Mouse (Mus musculus): ENCODE data around the gene Krt12. TPM values are rescaled to one million over a fixed set of nuclear protein-coding genes. Genes with fewer than 3 reads are reported as not detected.

Gene Krt12
- polyA plus RNA-seq (2016; fragmentation: Nextera tagmentation; extraction: Ambion mirVana), result not detected in 2 replicates

GRCm38 (mm10) chr11:99422159-99422558 is at the start of gene Krt12:
Gene Krt12, minus strand, starts transcription at chr11:99422259.
- ATAC-seq (ENCODE audit: insufficient number of reproducible peaks, low FRiP score), result no peak
- no peak within 1 kb of the TSS for H3K27ac ChIP-seq (ENCODE audit: poor library complexity, severe bottlenecking)
- WGBS, result 68% methylated on average over 10 of the region's 10 CpGs
- no peaks in the 10 kb centered on the region for H3K9me3 ChIP-seq (replicated peaks)
- no peaks in the 10 kb centered on the region for H3K36me3 ChIP-seq
- no peak within 1 kb of the TSS for H3K4me2 ChIP-seq
- no peak within 1 kb of the TSS for H3K4me3 ChIP-seq
- H3K9ac ChIP-seq, result no peak within 1 kb of the TSS
- no peaks in the 10 kb centered on the region for H3K4me1 ChIP-seq (replicated peaks)
- peaks cover 8% of the 10 kb centered on the region; the same call in 1 of the 2 replicates for H3K27me3 ChIP-seq (replicated peaks)

GRCm38 (mm10) chr11:99469228-99469627 is 47.2 kb upstream of the Krt12 start:
- Histone ChIP-seq H3K27ac (ENCODE audit: poor library complexity, severe bottlenecking) (no peak overlapping the region), H3K27me3 (replicated peaks) (no peaks in the 10 kb centered on the region), H3K36me3 (no peaks in the 10 kb centered on the region), H3K4me2 (no peak overlapping the region), H3K4me1 (replicated peaks) (no peaks in the 10 kb centered on the region), H3K9me3 (replicated peaks) (no peaks in the 10 kb centered on the region), H3K4me3 (no peak overlapping the region), H3K9ac (no peak overlapping the region)
- 75% methylated on average over 4 of the region's 4 CpGs for WGBS
- ATAC-seq (ENCODE audit: insufficient number of reproducible peaks, low FRiP score), result no peak

GRCm38 (mm10) chr11:99468566-99468965 is 46.5 kb upstream of the Krt12 start:
- H3K9ac ChIP-seq, result no peak overlapping the region
- ATAC-seq (ENCODE audit: insufficient number of reproducible peaks, low FRiP score), result no peak
- no peak overlapping the region for H3K27ac ChIP-seq (ENCODE audit: poor library complexity, severe bottlenecking)
- H3K4me3 ChIP-seq, result no peak overlapping the region
- H3K27me3 ChIP-seq (replicated peaks), result no peaks in the 10 kb centered on the region
- H3K9me3 ChIP-seq (replicated peaks), result no peaks in the 10 kb centered on the region
- WGBS, result 84% methylated on average over 11 of the region's 11 CpGs
- H3K36me3 ChIP-seq, result no peaks in the 10 kb centered on the region
- H3K4me1 ChIP-seq (replicated peaks), result no peaks in the 10 kb centered on the region
- H3K4me2 ChIP-seq, result no peak overlapping the region

DNA sequence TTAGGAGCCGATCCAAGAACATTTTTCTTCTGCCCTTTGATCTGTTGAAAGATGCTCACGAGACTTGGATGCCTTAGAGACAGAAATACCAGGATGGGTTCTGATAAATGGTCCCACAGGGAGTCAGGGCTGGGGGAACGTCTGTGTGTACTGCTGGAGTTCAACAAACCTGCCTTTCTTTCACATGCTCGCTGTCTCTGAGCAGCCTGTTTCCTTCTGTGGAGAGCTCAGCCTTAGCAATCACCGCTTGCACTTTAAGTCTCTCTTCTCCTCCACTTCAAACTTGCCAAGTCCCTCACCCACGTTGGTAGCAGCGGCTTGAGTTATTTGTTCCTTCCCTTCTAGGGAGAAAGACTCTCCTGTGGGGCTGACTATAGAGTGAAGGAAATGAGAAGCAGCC is 44.3 kb upstream of the Krt12 start:
- H3K27me3 ChIP-seq (replicated peaks), result peaks cover 6% of the 10 kb centered on the region
- no peaks in the 10 kb centered on the region for H3K36me3 ChIP-seq
- H3K4me2 ChIP-seq, result no peak overlapping the region
- no peak overlapping the region for H3K27ac ChIP-seq (ENCODE audit: poor library complexity, severe bottlenecking)
- H3K4me3 ChIP-seq, result no peak overlapping the region
- H3K4me1 ChIP-seq (replicated peaks), result no peaks in the 10 kb centered on the region
- H3K9ac ChIP-seq, result no peak overlapping the region
- 21% methylated on average over 7 of the region's 7 CpGs for WGBS
- no peak for ATAC-seq (ENCODE audit: insufficient number of reproducible peaks, low FRiP score)
- H3K9me3 ChIP-seq (replicated peaks), result no peaks in the 10 kb centered on the region

GRCm38 (mm10) chr11:99464836-99465235 is 42.8 kb upstream of the Krt12 start:
- Histone ChIP-seq H3K9me3 (replicated peaks) (no peaks in the 10 kb centered on the region), H3K4me2 (no peak overlapping the region), H3K9ac (no peak overlapping the region), H3K27ac (ENCODE audit: poor library complexity, severe bottlenecking) (no peak overlapping the region), H3K4me3 (no peak overlapping the region), H3K4me1 (replicated peaks) (no peaks in the 10 kb centered on the region), H3K27me3 (replicated peaks) (peaks cover 6% of the 10 kb centered on the region), H3K36me3 (no peaks in the 10 kb centered on the region)
- 4% methylated on average over 5 of the region's 5 CpGs for WGBS
- ATAC-seq (ENCODE audit: insufficient number of reproducible peaks, low FRiP score), result no peak

GRCm38 (mm10) chr11:99463155-99463554 is 41.1 kb upstream of the Krt12 start:
- Histone ChIP-seq H3K27me3 (replicated peaks) (peaks cover 6% of the 10 kb centered on the region), H3K36me3 (no peaks in the 10 kb centered on the region), H3K9ac (no peak overlapping the region), H3K27ac (ENCODE audit: poor library complexity, severe bottlenecking) (no peak overlapping the region), H3K4me1 (replicated peaks) (no peaks in the 10 kb centered on the region), H3K4me3 (no peak overlapping the region), H3K4me2 (no peak overlapping the region), H3K9me3 (replicated peaks) (no peaks in the 10 kb centered on the region)
- no peak for ATAC-seq (ENCODE audit: insufficient number of reproducible peaks, low FRiP score)
- WGBS, result 8% methylated on average over 8 of the region's 8 CpGs

- Histone ChIP-seq H3K27ac (ENCODE audit: poor library complexity, severe bottlenecking) (no peak overlapping the region), H3K36me3 (no peaks in the 10 kb centered on the region), H3K4me3 (no peak overlapping the region), H3K9me3 (replicated peaks) (no peaks in the 10 kb centered on the region), H3K27me3 (replicated peaks) (peaks cover 6% of the 10 kb centered on the region), H3K4me2 (no peak overlapping the region), H3K4me1 (replicated peaks) (no peaks in the 10 kb centered on the region), H3K9ac (no peak overlapping the region; the same call in 1 of the 2 replicates)
- WGBS, result 68% methylated on average over 7 of the region's 7 CpGs
- ATAC-seq (ENCODE audit: insufficient number of reproducible peaks, low FRiP score), result no peak
These were observed 39.7 kb upstream of the Krt12 start for GRCm38 (mm10) chr11:99461736-99462135.

GRCm38 (mm10) chr11:99458887-99459286 is 36.8 kb upstream of the Krt12 start:
- Histone ChIP-seq H3K27ac (ENCODE audit: poor library complexity, severe bottlenecking) (no peak overlapping the region), H3K9ac (no peak overlapping the region), H3K36me3 (no peaks in the 10 kb centered on the region), H3K27me3 (replicated peaks) (peaks cover 6% of the 10 kb centered on the region), H3K4me3 (no peak overlapping the region), H3K9me3 (replicated peaks) (no peaks in the 10 kb centered on the region), H3K4me1 (replicated peaks) (no peaks in the 10 kb centered on the region), H3K4me2 (no peak overlapping the region)
- 57% methylated on average over 7 of the region's 7 CpGs for WGBS
- ATAC-seq (ENCODE audit: insufficient number of reproducible peaks, low FRiP score), result no peak

- 71% methylated on average over 10 of the region's 10 CpGs for WGBS
- no peak overlapping the region for H3K4me3 ChIP-seq
- H3K27me3 ChIP-seq (replicated peaks), result no peaks in the 10 kb centered on the region
- no peaks in the 10 kb centered on the region for H3K9me3 ChIP-seq (replicated peaks)
- no peak overlapping the region for H3K4me2 ChIP-seq
- no peak overlapping the region for H3K9ac ChIP-seq
- no peak overlapping the region for H3K27ac ChIP-seq (ENCODE audit: poor library complexity, severe bottlenecking)
- H3K36me3 ChIP-seq, result no peaks in the 10 kb centered on the region
- ATAC-seq (ENCODE audit: insufficient number of reproducible peaks, low FRiP score), result no peak
- H3K4me1 ChIP-seq (replicated peaks), result no peaks in the 10 kb centered on the region
These were observed 32.7 kb upstream of the Krt12 start for GRCm38 (mm10) chr11:99454759-99455158.

DNA sequence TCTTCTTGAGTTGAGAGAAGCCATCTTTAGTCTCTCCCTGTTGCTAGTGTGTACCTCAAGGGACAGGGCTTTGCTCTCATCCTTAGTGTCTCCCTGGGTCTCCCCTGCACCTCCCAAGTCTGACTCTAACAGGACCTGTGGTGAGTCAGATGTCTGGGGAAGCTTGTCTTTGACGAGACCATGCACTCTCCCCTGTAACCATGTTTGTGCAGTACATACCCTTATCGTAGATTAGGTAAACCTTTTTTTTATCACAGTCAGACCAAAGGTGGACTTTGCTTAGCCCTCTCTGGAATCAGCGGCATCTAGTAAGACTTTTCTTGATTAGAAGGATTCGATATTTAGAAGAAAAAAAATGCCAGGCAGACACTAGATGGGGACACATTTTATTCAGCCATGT is 32.0 kb upstream of the Krt12 start:
- Histone ChIP-seq H3K4me2 (no peak overlapping the region), H3K9me3 (replicated peaks) (no peaks in the 10 kb centered on the region), H3K27me3 (replicated peaks) (no peaks in the 10 kb centered on the region), H3K4me1 (replicated peaks) (no peaks in the 10 kb centered on the region), H3K4me3 (no peak overlapping the region), H3K36me3 (no peaks in the 10 kb centered on the region), H3K27ac (ENCODE audit: poor library complexity, severe bottlenecking) (no peak overlapping the region), H3K9ac (no peak overlapping the region)
- no peak for ATAC-seq (ENCODE audit: insufficient number of reproducible peaks, low FRiP score)
- 73% methylated on average over 4 of the region's 4 CpGs for WGBS

DNA sequence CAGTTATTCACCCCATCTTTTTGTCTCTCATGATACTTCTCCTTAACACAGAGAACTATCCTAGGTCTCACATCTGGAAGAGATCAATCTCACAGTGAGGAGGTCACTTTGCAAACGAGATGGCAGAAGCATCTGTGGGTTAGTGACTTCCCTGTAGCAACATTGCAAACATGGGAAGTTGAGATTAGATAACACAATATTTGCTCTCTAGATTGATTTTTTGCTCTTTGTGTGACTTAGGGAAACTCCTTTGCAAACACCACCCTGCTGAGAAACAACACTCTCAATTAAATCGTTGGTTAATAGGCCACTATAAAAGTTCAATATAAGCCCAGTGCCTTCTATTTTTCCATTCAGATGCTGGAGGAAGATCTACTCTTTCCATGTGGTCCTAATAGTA is 26.7 kb upstream of the Krt12 start:
- Histone ChIP-seq H3K4me2 (no peak overlapping the region), H3K27ac (ENCODE audit: poor library complexity, severe bottlenecking) (no peak overlapping the region), H3K27me3 (replicated peaks) (no peaks in the 10 kb centered on the region), H3K9me3 (replicated peaks) (no peaks in the 10 kb centered on the region), H3K9ac (no peak overlapping the region), H3K36me3 (no peaks in the 10 kb centered on the region), H3K4me3 (no peak overlapping the region), H3K4me1 (replicated peaks) (no peaks in the 10 kb centered on the region)
- no peak for ATAC-seq (ENCODE audit: insufficient number of reproducible peaks, low FRiP score)
- WGBS, result 34% methylated on average over 2 of the region's 2 CpGs

DNA sequence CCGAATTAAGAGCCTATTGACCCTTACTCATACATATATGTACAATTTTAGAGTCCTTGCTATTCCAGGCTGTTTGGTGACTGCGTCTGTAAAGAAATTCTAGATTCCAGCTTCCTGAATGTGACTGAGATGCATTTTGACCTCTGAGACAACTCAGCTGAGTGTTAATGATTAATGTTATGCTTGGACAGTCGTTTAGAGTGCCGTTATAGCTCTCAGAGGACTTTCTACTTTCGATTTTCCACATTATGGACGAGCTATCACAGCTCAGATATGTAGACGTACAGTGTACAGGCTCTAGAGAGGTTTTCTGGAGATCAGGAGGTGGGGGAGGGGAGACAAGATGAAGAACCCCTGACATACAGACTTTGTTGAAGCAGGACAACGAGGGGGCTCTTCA is 19.2 kb upstream of the Krt12 start:
- H3K9ac ChIP-seq, result no peak overlapping the region
- 65% methylated on average over 8 of the region's 8 CpGs for WGBS
- no peaks in the 10 kb centered on the region for H3K9me3 ChIP-seq (replicated peaks)
- no peak overlapping the region for H3K4me2 ChIP-seq
- peaks cover 11% of the 10 kb centered on the region for H3K4me1 ChIP-seq (replicated peaks)
- no peak overlapping the region for H3K4me3 ChIP-seq
- H3K27ac ChIP-seq (ENCODE audit: poor library complexity, severe bottlenecking), result no peak overlapping the region
- H3K36me3 ChIP-seq, result no peaks in the 10 kb centered on the region
- no peak for ATAC-seq (ENCODE audit: insufficient number of reproducible peaks, low FRiP score)
- no peaks in the 10 kb centered on the region for H3K27me3 ChIP-seq (replicated peaks)

All from heart, embryonic 12.5 days (tissue).